Mouse (Mus musculus): ENCODE data around the gene Hoxc10.

The Hoxc10 gene

DNA sequence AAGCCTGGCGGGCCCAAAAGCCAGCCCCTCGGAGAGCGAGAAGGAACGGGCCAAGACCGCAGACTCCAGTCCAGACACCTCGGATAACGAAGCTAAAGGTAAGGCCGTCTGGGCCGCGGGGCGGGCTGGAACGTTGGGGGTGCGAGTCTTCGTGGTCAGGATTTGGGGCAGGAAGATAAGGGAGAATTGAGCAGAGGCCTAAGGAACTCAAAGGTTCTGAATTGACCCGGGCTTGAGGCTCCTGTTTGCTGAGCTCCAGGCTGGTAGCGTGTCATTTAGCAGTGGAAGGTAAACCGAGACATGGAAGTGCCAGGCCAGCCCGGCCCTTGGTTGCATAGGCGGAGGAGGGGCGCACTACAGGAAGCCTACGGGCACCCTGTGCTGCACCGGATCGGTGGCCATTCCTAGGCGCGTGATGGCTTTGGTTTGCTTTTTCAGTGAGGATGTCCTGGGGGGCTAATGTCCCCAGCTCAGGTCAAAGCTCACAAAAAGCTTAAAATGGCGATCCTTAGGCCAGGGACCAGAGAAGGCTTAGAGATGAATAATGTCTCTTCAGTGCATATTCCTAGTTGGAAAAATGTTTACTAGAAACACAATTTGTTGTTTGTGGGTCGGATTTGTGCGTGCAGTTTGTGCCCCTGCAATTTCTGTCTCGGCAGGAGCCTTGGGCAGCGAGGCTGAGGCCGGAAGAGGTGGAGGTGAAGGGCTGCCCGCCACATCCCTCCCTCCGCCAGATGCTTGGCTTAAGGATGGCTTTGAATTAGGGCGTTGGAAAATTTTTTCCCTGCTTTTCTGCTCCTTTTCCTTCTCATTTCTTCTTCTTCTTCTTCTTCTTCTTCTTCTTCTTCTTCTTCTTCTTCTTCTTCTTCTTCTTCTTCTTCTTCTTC is 1.2 kb downstream of the Hoxc10 start:
- DNase-seq (ENCODE audit: low read depth, low spot score): no peak

DNA sequence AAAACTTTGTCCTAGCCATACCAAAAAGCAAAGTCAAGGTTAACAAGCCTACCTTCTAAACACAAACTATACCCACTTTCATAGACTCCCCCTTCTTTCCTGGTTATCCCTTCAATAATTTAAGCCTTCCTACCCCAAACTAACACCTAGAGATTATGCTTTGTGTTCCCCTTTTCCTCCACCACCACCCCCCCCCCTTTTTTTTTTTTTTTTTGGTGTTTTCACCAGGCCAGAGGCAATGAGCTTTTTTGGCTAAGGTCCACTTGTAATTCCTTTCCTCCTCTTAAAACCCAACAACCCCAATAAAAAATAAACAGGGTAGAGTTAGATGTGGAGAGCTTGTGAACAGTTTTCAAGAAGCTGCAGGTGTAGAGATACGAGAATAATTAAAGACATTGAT is 2.7 kb downstream of the Hoxc10 start:
- DNase-seq (ENCODE audit: low read depth, low spot score): no peak

DNA sequence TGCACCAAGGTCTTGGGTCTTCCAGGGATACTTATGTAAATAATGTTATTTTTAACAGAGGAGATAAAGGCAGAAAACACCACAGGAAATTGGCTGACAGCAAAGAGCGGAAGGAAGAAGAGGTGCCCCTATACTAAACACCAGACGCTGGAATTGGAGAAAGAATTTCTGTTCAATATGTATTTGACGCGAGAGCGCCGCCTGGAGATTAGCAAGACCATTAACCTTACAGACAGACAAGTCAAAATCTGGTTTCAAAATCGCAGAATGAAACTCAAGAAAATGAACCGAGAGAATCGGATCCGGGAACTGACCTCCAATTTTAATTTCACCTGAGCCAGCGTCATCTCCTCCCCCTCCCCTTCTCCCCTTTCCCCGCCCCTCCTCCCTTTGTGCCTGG is 4.1 kb downstream of the Hoxc10 start:
- no peak for DNase-seq (ENCODE audit: low read depth, low spot score)

DNA sequence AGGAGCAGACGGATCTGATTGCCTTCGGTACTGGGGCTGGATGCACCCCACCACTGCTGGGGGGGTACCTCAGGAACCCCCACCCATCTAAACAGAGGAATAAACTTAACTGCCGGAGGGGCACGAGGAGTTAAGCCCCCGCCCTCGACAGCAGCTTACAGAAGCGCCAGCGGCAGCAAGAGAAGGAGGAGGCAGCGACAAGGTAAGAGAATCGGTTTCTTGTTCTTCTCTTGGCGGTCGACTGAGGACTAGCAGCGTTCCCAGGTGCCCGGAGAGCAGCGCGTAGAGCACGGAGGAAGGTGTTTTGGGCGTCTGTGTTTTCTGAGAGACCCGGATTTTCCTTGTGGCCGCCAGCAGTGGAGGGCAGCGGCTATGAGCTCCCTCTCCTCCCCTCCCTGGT is 5.7 kb downstream of the Hoxc10 start:
- DNase-seq (ENCODE audit: low read depth, low spot score): no peak

DNA sequence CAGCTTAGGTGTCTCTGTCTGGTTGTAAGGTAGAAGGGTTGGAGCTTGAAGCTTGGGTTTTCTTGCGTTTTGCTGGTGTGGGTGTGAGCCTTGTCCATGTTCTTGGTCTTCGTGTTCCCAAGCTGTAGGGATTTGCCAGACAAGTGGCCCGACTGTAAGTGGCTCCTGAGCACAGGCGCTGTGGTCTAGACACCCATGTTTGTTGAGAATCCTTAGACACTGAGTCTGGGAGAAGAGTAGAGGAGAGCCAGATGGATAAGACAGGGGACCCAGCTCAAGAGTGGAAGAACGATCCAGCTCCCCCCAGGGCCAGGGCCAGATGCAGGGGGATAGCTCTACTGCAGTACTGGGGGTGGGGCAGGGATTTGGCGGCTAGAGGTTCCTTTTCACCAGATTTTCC is 6.2 kb downstream of the Hoxc10 start:
- no peak for DNase-seq (ENCODE audit: low read depth, low spot score)

DNA sequence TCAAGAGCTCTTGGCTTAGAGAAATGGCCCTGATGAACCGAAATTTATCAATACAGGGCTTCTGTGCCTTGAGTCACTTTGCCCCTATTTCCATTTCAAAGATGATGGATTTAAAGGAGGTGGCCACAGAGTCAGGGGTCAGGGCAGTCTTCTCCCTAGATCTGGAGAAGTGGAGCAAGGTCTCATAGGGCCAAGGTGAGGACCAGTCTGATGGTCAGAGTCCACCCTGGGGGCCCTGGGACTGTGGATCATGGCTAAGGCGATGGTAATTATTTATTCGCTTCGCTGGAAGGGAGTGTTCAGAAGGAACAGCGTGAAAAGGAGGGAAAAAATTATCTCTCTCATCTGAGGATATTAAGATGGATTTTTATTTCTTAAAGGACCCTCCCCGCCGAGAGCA is 8.4 kb downstream of the Hoxc10 start:
- DNase-seq (ENCODE audit: low read depth, low spot score): no peak

DNA sequence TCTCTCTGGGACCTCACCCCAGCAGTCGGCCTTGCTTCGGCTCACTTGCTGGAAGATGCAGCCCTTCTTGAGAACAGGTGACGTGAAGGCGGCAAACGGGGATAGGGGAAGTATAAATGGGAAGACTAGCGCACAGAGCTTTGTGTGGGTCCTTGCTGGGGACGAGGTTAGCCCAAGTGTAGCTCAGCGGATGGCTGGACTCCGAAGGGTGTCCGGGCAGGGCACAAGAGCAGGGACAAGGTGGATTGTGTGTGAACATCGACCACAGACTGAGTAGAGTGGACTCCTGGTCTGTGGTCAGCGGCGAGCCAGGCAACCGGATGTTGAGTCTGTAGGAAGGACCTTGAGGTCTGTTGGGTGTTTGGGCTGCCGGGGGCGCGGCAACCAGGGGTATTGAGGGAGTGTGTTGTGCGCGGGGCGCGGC is 9.1 kb downstream of the Hoxc10 start:
- no peak for DNase-seq (ENCODE audit: low read depth, low spot score)

DNA sequence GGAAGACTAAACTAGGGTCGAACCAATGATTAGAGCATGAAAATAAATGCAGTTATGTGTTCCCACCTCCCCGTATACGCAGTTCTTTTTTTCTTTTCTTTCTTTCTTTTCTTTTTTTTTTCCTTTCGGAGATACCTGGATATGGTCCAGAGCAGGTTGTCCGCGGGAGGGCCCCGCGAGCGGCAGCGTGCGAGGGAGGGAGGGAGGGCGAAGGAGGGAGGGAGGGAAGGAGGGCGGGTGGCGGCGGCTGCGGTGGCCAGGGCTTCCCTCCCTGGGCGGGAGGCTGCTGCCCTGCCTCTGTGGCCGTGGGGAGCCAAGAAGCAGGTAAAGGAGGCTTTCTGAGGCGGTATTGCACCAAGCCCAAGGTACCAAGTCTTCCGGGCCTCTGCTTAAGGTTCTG is 9.6 kb downstream of the Hoxc10 start, which contains the start of gene Hoxc9:
Hoxc9 (plus strand) TSS at position 269 of the 400 bp plus-strand sequence.
- DNase-seq (ENCODE audit: low read depth, low spot score): no peak

DNA sequence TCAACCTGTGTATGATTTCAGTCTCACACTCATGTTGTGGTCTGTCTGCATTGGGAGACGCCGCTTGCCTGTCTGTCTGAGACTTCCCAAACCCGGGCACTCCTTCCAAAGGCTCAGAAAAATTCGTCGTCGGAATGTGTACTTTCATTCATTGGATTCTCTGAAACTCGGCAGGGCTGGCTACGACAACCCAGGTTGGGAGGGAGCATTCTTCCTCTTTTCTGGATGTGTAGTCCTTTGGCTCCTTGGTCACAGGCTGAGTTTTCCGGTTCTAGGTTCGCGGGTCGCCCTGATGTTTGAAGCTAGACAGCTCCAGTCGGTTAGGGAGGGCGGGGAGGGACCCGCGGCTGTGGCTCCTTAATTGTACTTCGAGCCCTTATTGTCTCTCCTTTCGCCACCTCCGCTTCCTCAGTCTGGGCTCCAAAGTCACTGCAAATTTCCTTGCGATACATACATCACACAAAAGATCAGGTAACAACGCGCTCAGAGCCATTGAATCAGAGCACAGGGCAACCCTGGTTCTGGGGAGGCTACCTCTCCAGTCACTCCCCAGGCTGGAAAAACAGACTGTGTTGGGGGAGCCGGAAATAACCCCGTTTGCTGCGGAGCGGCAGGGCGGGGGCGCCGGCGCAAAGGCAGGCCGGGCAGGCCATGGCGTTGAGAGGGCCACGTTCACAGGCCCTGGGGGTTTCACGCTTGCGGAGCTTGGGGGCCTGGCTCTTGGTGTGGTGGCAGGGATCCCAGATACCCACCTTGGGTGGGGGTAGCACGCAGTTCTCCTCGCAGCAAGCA is 10.2 kb downstream of the Hoxc10 start:
- DNase-seq (ENCODE audit: low read depth, low spot score): no peak

DNA sequence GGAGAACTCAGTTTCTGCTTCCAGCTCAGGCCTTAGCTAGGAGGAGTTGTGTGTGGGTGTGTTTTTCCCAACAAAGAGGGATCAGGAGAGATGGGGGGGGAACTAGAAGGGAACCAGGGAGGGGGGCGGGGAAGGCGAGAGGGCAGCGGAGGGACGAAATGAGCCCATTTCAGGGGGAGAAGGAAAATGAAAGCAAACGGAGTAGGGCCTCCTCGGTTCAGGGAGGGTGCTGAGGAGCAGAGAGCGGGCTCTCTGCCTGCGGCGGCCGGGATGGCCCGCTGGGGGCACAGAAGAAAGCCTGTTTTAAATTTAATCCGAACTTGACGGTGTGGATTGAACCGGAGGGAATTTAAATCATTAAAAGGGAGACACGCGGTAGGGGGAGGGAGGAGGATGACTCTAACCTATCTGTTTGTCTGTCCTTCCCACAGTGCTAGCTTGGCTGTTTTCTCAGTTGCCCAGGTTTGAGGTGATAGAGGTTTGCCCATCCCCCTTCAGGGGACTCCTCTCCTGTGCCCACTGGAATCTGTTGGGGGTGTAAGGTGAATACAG is 10.9 kb downstream of the Hoxc10 start:
- no peak for DNase-seq (ENCODE audit: low read depth, low spot score)

DNA sequence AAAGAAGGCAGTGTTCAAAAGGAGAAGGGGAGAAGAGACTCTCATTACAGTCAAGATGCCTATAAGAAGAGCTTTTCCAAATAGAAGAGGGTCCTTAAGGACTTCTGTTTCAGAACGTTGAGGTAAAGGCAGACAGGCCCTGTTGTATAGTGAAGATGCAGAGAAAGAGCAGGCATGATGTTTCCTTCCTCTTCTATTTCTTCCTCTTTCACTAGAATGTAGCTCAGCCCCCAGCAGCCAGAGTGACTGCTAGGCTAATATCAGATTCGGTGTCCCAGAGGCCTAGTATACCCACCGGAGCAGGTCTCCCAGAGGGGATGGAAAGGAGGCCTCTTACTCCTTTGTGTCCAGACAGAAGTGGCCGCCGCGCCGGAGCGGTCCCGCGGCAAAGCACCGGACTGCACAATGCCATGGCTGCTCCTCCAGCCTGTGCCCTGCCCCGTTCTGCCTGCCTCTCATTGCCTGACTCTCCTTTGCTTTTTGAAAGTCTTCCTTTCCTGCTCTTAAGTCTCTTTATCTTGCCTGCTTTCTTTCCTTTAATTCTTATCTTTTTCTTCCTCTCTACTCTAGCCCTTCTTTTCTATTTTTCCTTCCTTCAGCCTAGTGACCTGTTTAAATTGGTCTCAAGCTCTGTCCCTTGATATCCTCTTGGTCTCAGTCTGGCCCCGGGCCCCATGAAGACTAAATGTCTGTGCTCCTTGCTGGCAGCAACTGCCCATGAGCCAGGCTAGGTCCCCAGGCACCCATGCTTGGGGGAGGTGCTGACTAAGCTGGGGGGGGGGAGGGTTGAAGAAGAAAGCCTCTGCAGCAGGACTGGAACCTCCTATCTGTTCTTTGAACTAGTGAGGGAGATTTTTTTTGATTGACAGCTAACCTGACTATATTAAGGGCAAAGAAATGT is 12.3 kb downstream of the Hoxc10 start:
- no peak for DNase-seq (ENCODE audit: low read depth, low spot score)

DNA sequence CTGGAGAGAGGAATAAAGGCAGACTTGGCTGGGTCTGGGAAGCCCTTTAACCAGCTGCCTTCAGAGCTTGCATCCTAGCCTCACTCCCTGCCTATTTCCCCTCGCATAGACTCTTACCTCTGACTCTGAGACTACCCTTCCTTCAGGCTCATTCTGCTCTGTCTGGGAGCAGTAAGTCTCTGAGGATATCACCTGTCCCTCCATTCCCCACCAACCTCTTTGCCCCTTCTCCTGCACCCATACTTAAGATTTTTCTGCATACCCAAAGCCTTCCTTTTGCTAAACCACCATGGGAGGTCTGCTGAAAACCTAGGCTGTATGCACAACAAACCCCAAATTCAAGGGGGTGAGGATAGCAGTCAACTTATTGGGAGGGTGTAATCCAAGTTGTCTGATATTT is 13.3 kb downstream of the Hoxc10 start:
- no peak for DNase-seq (ENCODE audit: low read depth, low spot score)

DNA sequence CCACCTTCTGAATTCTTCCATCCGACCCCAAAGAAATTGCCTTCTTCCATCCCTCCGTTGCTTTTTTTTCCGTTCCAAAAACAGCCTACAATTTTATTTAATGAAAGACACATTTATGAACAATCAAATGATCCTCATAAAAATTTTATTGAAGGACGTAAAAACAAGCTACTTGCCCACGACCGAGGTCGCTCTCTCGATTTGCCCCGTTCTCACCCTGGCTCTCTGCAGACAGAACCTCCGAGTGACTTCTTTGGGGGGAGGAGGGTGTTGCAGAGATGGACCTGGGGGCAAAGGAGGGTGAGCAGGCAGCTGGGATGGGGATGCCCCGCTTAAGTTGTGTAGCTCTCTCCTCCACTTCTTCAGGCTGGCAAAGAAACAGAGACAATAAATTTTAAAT is 13.8 kb downstream of the Hoxc10 start:
- DNase-seq (ENCODE audit: low read depth, low spot score): no peak

DNA sequence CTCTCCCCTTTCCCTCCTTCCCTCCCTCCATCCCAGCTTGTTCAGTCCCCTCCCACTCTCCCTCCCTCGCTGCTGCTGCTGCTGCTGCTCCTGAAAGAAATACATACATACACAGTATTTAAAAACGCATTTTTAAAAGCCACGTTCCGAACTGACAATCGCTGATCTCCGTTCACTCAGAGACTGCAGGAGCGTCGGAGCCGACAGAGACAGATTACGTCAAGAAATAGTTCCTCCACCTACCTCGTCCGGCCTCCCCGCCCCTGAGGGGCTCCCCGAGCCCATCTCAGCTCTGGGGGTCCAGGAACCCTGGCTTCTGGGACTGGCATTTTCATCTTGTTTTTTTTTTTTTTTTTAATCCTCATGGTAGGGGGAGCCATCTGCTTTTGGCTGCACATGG is 14.3 kb downstream of the Hoxc10 start:
- DNase-seq (ENCODE audit: low read depth, low spot score): no peak

DNA sequence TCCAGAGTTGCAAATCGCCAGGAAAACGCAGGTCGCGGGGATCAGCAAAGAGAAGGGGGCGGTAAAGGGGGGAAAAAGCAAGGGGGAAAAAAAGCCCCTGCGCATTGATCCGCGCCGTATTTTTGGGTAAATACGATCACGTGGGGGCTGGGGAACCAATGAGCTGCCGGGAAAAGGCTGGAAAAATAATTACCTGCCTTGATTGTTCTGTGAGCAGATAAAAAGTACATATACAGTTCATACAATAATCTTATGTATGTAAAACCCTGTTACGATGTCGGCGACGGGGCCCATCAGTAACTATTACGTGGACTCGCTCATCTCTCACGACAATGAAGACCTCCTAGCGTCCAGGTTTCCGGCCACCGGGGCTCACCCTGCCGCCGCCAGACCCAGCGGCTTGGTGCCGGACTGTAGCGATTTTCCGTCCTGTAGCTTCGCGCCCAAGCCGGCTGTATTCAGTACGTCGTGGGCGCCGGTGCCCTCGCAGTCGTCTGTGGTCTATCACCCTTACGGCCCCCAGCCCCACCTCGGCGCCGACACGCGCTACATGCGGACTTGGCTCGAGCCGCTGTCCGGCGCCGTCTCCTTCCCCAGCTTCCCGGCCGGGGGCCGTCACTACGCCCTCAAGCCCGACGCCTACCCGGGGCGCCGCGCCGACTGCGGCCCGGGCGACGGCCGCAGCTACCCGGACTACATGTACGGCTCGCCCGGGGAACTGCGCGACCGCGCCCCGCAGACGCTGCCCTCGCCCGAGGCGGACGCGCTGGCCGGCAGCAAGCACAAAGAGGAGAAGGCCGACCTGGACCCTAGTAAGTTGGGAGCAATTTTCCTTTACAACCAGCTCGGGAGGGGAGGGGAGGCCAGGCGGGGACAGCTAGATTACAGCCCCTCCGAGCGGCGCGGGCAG is 15.0 kb downstream of the Hoxc10 start:
- no peak for DNase-seq (ENCODE audit: low read depth, low spot score)

DNA sequence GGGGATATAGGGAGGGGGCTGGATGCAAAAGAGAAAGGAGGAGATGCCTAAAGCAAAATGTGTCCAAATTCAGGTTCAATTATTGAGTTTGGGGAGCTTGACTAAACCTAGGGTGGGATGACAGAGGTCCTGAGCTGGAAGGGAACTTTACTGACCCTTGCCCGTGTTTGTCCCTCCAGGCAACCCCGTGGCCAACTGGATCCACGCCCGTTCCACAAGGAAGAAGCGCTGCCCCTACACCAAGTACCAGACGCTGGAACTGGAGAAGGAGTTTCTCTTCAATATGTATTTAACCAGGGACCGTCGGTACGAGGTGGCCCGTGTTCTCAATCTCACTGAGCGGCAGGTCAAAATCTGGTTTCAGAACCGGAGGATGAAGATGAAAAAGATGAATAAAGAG is 17.1 kb downstream of the Hoxc10 start:
- DNase-seq (ENCODE audit: low read depth, low spot score): no peak

DNA sequence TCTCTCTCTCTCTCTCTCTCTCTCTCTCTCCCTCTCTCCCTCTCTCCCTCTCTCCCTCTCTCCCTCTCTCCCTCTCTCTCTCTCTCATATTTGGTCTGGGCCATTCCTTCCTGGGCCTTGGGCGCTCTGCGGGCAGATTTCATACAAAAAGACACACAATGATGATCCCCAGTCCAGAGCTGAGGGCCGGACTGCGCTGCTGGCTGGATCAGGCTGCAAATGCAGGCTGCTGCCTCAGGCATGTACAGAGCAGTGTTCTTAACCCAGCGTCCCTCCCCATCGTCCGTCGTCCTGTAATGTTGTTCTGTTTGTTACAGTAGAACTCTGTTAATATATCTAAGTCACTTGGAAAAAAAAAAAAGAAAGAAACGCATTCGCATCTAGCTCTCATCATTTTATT is 17.9 kb downstream of the Hoxc10 start:
- DNase-seq (ENCODE audit: low read depth, low spot score): no peak

DNA sequence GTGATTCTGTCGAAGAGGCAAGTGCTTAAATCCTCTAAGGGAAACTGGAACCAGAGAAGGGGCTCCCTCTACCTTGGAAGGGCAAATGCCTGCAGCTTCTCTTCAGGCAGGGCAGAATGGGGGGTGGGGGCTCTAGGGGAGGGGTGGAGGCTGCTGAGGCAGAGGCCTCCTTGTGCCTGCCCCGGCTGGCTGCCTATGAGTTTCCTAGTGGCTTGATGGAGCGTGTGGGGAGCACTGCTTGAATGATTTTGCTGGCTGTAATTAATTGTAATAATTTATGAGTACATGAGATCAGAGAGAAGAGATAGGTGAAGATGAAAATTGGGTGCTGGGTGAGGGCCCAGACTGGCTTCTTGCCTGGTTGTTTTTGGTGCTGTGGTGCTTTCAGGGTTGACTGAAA is 18.3 kb downstream of the Hoxc10 start:
- DNase-seq (ENCODE audit: low read depth, low spot score): no peak

DNA sequence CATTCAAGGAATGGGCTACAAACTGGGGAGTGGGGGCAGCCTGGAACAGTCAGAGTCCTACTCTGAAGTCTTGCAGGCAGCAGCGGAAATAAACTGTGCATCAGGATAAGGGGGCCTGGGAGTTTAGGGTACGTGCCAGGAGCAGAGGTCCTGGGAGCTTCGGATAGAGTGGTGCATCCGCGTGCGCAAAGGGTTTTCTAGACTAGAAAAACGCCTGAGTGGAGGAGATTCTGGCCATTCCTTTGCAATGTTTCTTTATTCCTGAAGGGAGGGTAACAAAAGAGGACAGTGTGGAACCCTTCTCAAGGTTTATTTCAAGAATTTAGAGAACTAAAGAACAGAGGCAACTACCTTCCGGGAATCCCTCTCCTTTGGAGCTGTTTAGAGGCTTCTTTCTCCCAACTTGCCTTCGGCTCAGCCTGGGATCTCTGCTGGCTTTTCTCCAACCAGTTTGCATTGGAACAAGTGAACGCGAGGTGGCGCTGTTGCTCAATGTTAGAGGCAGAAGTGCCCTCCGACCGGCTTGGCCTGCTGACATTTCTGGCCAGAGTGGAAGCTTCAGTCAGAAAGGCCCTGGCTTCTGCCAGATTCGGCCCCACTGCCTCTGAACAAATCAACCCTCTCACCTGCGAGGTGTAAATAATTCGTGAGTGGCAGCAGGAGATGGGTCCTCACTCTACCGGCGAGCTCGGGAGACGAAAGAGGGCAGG is 20.7 kb downstream of the Hoxc10 start:
- DNase-seq (ENCODE audit: low read depth, low spot score): peak; percentile 49

DNA sequence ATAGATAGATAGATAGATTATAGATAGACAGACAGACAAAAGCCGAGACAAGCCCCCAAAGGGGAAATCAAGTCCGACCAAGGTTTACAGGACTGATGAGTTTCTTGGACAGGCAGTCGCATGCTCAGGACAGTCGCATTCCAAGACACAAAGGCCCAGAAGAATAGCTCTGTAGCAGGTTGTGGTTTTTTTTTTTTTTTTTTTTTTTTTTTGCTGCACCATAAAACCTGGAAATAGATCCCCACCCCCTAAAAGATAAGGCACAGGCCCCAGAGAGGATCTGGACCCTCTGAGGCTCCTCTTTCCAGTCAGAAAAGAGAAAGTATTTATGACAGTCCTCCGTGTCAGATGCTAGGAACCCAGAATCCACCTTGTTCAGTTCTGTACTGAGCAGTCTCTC is 21.5 kb downstream of the Hoxc10 start:
- no peak for DNase-seq (ENCODE audit: low read depth, low spot score)
